Mouse (Mus musculus) cerebellum, adult 9-10 months (tissue): ENCODE measurements around the gene Mroh2a.

Source experiments
- DNase-seq: peaks from one replicate; pipeline ENCODE4 v3.0.0; 2022

The Mroh2a gene

DNA sequence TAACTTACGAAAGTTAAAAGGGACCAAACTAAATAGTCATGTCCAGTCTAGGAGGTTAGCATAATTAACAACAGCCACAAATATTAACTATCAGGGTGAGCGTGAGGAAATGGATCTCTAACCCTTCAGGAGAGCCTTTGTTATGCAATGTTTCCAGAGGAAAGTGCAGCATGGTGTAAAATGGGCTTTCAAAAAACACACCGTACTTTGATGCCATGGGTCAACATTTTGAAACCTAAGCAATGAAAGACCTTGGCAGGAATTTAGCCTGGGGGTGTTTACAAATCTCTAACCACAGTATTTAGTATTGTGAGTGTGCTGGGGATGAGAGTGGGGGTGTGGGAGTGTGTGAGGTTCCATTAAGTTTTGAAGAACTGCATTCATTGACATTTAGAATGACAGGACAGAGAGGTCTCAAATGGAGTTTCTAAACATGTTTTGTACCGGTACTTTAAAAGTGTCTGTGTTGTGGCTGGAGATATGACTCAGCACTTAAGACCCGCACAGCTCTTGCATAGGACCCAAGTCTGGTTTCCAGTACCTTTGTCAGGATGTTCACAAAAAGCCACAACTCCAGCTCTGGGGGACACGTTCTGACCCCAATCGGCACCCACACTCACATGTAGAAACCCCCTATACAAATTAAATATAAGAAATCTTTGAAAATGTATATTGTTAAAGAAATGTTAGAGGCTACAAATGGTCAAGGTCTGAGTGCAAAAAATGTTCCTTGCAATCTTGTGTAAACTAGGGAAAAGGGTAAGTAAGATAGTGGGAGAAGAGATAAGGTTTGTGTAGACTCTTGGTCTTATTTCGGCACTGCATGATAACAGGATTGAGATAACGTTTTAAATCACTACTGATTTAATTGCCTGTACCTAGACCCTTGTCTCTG is 52.6 kb downstream of the Mroh2a start:
- DNase-seq: peak; percentile 61

- no peak for DNase-seq
Observed at GRCm38 (mm10) chr1:88280006-88280690, 53.4 kb downstream of the Mroh2a start.

GRCm38 (mm10) chr1:88282301-88282700 is 55.5 kb downstream of the Mroh2a start:
- no peak for DNase-seq

DNA sequence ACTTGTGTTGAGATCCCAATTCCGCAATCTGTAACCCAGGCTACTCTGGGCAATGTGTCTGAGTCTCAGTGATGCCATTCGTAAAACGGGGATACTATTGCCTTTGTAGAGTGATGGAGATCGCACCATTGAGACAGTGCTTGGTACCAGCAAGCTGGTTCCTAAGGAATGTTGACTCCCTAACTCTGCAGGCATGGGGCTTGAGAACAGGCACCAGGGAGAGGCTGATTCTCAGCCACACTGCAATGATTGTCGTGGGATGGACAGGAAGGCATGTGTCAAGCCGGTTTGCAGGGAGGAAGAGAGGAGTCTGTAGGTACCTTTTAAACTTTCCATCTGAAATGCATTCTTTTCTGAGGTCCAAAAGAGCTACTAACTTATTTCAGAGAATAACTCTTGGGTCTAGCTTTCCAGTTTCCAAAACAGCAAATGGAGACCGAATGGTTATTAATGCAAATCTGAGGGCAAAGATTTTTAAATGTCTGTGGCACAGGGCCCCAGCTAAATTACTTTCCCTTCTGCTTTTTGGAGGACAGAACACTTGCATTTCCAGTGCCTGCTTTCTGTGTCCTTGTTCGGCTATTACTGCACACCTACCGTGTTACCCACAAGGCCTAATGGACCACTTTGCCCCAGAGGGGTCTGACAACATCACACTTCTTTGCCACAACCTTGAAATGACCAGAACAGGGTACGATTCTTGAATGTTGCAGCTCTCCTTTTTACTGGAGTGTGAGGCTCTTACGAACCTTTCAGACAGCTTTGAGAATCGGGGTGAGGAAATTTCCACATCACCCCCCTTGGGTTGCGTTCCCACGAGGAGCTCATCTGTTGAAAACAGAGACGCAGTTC is 56.8 kb downstream of the Mroh2a start:
- DNase-seq: no peak

DNA sequence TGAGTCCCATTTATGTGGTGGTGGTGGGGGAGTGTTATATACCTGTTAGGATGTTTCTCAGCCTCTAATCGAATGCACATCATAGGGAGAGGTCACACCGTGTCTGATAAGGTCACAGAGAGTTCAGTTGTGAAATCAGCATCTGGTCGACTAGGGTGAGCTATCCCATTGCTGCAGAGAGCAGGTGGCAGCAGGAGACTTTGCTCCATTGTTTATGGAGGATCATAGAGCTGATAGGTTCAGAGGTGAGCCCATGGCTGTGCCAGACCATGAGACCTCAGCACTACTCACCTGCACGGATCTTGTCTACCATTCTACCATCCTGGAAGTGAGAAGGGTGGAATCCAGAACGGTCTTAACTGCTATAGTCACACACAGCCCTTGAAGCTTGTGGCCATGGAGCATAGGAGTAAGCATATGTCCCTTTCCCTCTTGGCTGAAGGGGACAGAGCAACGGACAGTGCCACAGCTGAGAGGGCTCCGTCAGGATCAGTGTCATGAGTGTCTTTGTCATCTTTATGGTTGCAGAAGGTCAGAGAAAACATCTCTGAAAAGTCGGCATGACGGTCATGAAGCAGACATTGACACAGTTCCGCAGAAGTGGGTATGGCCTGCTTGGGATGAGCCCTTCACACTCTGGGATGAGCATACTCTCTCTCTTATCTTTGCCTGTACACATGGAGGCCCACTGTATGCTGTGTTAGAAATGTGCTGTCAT is 57.6 kb downstream of the Mroh2a start:
- DNase-seq: no peak

DNA sequence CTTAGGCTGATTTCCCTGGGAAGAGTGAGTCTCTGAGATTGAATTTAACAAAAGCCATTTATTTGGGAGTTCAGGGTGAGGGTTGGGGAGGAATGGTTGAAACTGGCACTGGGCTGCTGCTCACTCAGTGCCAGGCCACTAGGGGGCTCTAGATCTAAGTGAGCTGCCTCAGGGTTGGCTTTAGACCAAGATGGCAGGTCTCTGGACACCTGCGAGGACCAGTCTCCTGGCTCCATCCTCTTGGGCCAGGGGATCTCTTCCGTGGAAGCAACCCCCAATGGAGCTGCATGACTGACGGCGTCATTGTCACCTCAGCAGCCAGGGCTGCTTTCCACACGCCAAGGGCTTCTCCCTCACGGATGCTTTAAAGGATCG is 58.1 kb downstream of the Mroh2a start:
- no peak for DNase-seq

GRCm38 (mm10) chr1:88285652-88286051 is 58.9 kb downstream of the Mroh2a start:
- no peak for DNase-seq

- DNase-seq: no peak
Observed at GRCm38 (mm10) chr1:88286136-88286845, 59.5 kb downstream of the Mroh2a start.

DNA sequence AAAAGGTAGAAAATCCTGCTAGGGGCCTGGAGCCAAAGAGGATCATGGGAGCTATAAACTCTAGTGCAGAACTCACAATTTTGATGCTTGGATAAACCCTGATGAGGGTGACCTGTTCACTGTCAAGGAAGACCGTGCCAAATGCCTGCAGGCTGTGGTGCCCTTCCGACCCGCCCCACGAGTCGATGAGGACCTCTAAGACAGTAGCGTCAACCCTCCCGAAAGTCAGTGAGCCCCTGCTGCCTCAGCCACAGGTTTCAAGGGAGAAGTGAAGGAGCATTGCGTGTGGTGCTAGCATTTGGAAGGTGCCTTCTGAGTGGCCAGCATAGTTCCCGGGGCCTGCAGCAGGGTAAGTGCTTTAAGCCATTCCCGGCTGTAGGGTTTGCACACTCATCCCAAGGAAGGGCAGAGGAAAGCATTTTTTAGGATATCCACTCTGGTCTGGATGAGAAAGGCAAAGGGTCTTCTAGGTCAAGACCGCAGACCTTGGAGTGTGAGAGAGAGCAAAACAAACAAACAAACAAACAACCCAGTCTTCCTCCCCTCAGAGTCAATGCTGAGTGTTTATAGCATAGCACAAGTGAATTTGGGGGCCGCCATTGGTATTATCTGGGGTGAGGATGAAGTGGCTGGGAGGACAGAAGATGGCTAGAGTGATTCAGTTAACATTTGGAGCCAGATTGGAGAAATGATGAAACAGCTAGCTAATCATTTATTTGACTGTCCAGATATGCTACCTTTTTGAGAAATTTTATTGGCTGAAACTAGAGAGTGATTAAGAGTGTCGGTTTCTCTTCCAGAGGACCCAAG is 60.3 kb downstream of the Mroh2a start:
- no peak for DNase-seq

DNA sequence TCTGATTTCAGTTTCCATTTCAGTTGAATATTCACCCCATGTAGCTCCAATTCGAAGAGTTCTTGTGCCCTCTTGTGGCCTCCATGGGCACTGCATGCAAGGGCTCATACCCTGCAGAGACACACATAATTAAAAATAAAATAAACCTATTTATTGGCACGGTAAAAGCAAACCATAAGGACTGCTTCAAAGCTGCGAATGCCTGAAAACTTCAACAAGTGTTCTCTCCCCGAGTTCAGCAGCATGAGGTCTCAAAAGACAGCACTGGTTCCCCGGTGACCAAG is 60.9 kb downstream of the Mroh2a start:
- DNase-seq: no peak

DNA sequence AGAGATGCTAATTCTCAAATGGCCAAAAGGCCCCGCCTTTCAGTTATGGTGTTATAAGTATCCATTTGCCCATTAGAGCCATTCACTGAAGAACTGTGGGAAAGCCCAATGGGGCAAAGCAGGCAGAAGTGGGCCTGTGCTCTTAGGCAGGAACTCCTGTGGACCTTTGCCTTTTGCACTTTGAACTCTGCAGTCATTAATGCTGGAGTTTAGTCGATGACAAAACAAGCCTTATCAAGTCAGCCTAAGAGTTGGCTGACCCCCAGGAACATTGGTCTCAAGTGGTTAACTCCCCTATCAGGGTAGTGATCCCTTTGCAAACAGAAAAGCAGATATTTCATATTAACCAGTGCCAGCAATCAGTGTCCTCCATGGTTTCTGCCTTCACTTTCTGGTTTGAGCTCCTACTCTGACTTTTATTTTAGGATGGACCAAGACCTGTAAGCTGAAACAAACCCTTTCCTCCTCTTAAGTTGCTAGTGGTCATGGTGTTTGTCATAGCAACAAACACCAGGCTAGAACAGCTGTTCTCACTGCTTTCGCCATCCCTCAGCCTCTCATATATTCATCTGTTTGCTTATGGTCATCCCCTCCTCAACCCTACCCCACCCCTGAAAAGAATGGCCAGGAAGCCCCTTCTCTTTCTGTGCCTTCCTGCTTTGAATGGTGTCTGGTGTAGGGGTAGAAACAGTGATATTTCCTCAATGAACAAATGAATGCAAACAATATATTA is 61.4 kb downstream of the Mroh2a start:
- no peak for DNase-seq

- no peak for DNase-seq
Observed at GRCm38 (mm10) chr1:88288789-88289127, 62.0 kb downstream of the Mroh2a start.

GRCm38 (mm10) chr1:88289152-88289551 is 62.4 kb downstream of the Mroh2a start:
- no peak for DNase-seq

- no peak for DNase-seq
Observed at GRCm38 (mm10) chr1:88289917-88290316, 63.1 kb downstream of the Mroh2a start.

- DNase-seq: no peak
Observed at GRCm38 (mm10) chr1:88290511-88290910, 63.7 kb downstream of the Mroh2a start.

DNA sequence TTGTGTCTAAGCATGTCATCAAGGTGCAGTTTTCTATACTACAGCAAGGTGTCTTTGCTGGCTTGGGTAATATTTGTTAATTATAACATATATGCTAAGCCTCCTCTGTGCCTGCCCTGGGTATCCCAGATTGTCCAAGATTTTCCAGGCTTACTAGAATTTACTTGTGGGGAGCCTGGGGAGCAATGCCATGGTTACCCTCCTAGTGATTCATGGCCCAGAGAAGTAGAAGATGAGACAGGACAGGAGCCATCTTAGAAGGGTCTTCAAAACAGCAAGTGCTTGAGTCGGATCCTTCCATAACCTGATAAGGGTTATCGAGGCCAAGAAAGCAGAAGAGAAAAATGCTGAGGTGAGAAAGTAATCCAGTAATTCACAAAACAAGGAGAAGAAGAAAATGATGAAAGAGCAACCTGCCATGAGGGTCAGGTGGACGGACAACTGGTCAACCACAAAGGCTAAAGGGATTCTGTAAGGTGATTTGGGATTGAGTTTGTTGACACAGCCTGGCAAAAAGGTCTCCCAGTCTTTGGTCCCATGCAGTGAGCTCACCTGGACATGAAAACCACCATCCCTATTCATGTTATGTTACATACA is 64.7 kb downstream of the Mroh2a start:
- no peak for DNase-seq

DNA sequence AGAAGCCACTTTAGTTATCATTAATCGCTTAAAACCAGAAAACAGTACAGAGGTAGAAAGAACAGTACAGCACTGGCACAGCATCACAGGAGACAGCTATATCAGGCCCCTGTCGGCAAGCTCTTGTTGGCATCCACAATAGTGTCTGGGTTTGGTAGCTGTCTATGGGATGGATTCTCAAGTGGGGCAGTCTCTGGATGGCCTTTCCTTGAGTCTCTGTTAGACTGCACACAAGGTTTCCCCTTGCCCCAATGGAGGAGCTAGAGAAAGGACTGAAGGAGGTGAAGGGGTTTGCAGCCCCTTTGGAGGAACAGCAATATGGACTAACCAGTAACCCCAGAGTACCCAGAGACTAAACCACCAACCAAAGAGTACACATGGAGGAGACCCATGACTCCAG is 65.3 kb downstream of the Mroh2a start:
- no peak for DNase-seq

GRCm38 (mm10) chr1:88294650-88295049 is 67.9 kb downstream of the Mroh2a start:
- DNase-seq: no peak

GRCm38 (mm10) chr1:88296171-88296920 is 69.6 kb downstream of the Mroh2a start:
- DNase-seq: no peak
